Mouse (Mus musculus): ENCODE measurements around the gene Rbm19. TPM values are rescaled to one million over a fixed set of nuclear protein-coding genes. Genes with fewer than 3 reads are reported as not detected.

The Rbm19 gene
- polyA plus RNA-seq, 1 experiment = 24.7 TPM

DNA sequence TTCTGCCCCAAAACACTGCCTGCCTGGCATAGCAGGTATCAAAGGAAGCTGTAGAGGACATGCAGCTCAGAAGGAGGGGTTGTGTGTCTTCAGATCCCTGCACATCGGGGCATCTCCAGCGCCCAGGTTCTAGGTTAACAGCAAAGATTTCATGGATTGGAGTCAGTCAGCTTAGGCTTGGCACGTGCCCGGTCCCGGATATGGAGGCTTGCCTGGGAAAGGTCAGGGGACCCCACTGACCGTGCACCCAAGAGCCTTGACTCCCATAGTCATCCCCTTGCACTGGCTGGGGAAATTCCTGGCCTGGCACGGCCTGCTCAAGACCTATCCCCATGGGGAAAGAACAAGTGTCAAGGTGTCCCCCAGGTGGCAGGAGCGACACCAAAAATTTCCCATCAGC, 59.0 kb downstream of the Rbm19 start:
- peaks cover 29% of the 10 kb centered on the region for H3K4me1 ChIP-seq
- TF ChIP-seq GATA1 (IDR thresholded peaks at IDR 0.05; ENCODE audit: borderline replicate concordance, low read length) (no peak), FLI1 (IDR thresholded peaks at IDR 0.05; ENCODE audit: low read length) (no peak)
- H3K27me3 ChIP-seq (replicated peaks) = peaks cover 8% of the 10 kb centered on the region
- H3K9me3 ChIP-seq = peaks cover 9% of the 10 kb centered on the region
- H3K4me3 ChIP-seq (replicated peaks) = no peak overlapping the region
- peaks cover 47% of the 10 kb centered on the region for H3K36me3 ChIP-seq (replicated peaks; ENCODE audit: low read length)

- H3K4me3 ChIP-seq (replicated peaks) = no peak overlapping the region
- peaks cover 56% of the 10 kb centered on the region for H3K36me3 ChIP-seq (replicated peaks; ENCODE audit: low read length)
- peaks cover 17% of the 10 kb centered on the region for H3K9me3 ChIP-seq
- TF ChIP-seq FLI1 (IDR thresholded peaks at IDR 0.05; ENCODE audit: low read length) (no peak), GATA1 (IDR thresholded peaks at IDR 0.05; ENCODE audit: borderline replicate concordance, low read length) (no peak)
- peaks cover 10% of the 10 kb centered on the region for H3K27me3 ChIP-seq (replicated peaks)
- H3K4me1 ChIP-seq = peaks cover 29% of the 10 kb centered on the region
These were observed 60.2 kb downstream of the Rbm19 start for GRCm38 (mm10) chr5:120176246-120177065.

GRCm38 (mm10) chr5:120177066-120177340, 60.7 kb downstream of the Rbm19 start:
- peaks cover 56% of the 10 kb centered on the region for H3K36me3 ChIP-seq (replicated peaks; ENCODE audit: low read length)
- peaks cover 24% of the 10 kb centered on the region for H3K4me1 ChIP-seq
- H3K4me3 ChIP-seq (replicated peaks) = no peak overlapping the region
- H3K27me3 ChIP-seq (replicated peaks) = peaks cover 10% of the 10 kb centered on the region
- TF ChIP-seq GATA1 (IDR thresholded peaks at IDR 0.05; ENCODE audit: borderline replicate concordance, low read length) (no peak), FLI1 (IDR thresholded peaks at IDR 0.05; ENCODE audit: low read length) (no peak)
- H3K9me3 ChIP-seq = peaks cover 17% of the 10 kb centered on the region

DNA sequence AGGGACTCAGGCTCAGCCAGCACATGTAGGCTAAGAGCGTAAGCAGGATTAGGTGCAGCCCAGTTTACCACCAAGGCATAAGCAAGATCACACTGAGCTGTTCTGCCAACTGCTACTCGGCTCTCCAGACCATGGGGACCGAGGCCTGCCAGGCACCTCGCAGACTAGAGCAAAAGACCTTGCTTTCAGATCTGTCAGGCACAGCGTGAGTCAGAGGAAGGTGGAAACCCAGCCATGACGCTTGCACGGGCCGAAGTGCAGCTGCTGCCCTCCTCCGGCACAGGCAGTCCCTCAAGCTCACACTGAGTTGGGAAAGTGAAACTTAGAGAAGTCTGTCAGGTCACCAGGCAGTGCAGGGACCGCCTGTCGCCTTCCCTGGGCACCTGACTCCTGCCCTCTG, 63.8 kb downstream of the Rbm19 start:
- H3K36me3 ChIP-seq (replicated peaks; ENCODE audit: low read length) = peaks cover 57% of the 10 kb centered on the region
- TF ChIP-seq FLI1 (IDR thresholded peaks at IDR 0.05; ENCODE audit: low read length) (no peak), GATA1 (IDR thresholded peaks at IDR 0.05; ENCODE audit: borderline replicate concordance, low read length) (no peak)
- no peak overlapping the region for H3K4me3 ChIP-seq (replicated peaks)
- H3K9me3 ChIP-seq = peaks cover 17% of the 10 kb centered on the region
- H3K4me1 ChIP-seq = peaks cover 3% of the 10 kb centered on the region; the same call in 1 of the 2 replicates
- peaks cover 2% of the 10 kb centered on the region for H3K27me3 ChIP-seq (replicated peaks)

DNA sequence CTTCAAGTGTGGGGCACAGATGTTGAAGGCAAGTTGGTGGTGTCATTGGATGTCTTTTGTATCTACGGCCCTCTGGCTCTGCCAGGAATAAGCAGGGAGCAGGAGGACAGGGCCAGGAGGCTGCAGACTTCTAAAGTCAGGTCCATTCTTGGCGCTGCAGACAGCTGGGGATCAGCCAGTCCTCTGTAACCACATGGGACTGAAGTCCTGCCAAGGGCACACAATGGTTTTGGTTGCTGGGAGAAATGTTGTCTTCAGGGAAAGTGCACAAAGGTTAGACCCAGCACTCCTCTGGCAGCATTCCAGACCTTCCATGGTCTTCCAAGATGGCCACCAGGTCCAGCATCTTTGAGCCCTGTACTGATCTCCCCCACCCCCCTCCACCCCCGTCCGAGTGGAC, 65.1 kb downstream of the Rbm19 start:
- no peak overlapping the region for H3K4me3 ChIP-seq (replicated peaks)
- peaks cover 17% of the 10 kb centered on the region for H3K9me3 ChIP-seq
- TF ChIP-seq GATA1 (IDR thresholded peaks at IDR 0.05; ENCODE audit: borderline replicate concordance, low read length) (no peak), FLI1 (IDR thresholded peaks at IDR 0.05; ENCODE audit: low read length) (no peak)
- peaks cover 11% of the 10 kb centered on the region for H3K4me1 ChIP-seq
- peaks cover 2% of the 10 kb centered on the region for H3K27me3 ChIP-seq (replicated peaks)
- H3K36me3 ChIP-seq (replicated peaks; ENCODE audit: low read length) = peaks cover 57% of the 10 kb centered on the region

DNA sequence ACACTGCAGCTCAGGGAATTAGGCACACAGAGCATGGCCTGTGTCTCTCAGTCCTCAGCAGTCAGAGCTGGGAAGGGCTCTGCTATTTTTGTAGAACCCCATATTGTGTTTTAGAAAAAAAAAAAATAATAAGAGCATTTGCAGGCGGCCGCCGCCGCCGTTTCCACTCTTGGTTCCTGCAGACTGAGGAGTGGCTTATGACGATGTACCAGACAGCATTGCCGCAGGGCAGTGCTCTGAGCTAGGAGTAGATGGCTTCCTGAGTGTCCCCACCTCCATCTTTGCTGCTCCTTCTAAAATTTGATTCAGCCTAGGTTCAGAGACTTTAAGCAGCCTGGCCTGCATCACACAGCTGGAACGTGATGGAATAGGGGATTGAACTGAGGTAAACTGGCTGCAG, 67.1 kb downstream of the Rbm19 start:
- Histone ChIP-seq H3K9me3 (peaks cover 17% of the 10 kb centered on the region), H3K4me3 (replicated peaks) (no peak overlapping the region), H3K4me1 (peaks cover 11% of the 10 kb centered on the region), H3K36me3 (replicated peaks; ENCODE audit: low read length) (peaks cover 51% of the 10 kb centered on the region), H3K27me3 (replicated peaks) (peaks cover 2% of the 10 kb centered on the region)
- TF ChIP-seq GATA1 (IDR thresholded peaks at IDR 0.05; ENCODE audit: borderline replicate concordance, low read length) (no peak), FLI1 (IDR thresholded peaks at IDR 0.05; ENCODE audit: low read length) (no peak)

- TF ChIP-seq FLI1 (IDR thresholded peaks at IDR 0.05; ENCODE audit: low read length) (no peak), GATA1 (IDR thresholded peaks at IDR 0.05; ENCODE audit: borderline replicate concordance, low read length) (no peak)
These were observed 67.5 kb downstream of the Rbm19 start for GRCm38 (mm10) chr5:120183790-120184189.

GRCm38 (mm10) chr5:120185949-120186348, 69.7 kb downstream of the Rbm19 start:
- peaks cover 34% of the 10 kb centered on the region for H3K36me3 ChIP-seq (replicated peaks; ENCODE audit: low read length)
- peaks cover 8% of the 10 kb centered on the region for H3K4me1 ChIP-seq
- TF ChIP-seq FLI1 (IDR thresholded peaks at IDR 0.05; ENCODE audit: low read length) (no peak), GATA1 (IDR thresholded peaks at IDR 0.05; ENCODE audit: borderline replicate concordance, low read length) (no peak)
- no peak overlapping the region for H3K4me3 ChIP-seq (replicated peaks)
- no peaks in the 10 kb centered on the region for H3K27me3 ChIP-seq (replicated peaks)
- peaks cover under 1% of the 10 kb centered on the region; the same call in 1 of the 2 replicates for H3K9me3 ChIP-seq

More at GRCm38 (mm10) chr5:120183790-120184189, 67.5 kb downstream of the Rbm19 start:
- H3K4me3 ChIP-seq (replicated peaks) = no peak overlapping the region
- H3K4me1 ChIP-seq = peaks cover 11% of the 10 kb centered on the region
- peaks cover 2% of the 10 kb centered on the region for H3K27me3 ChIP-seq (replicated peaks)
- peaks cover 17% of the 10 kb centered on the region for H3K9me3 ChIP-seq
- peaks cover 50% of the 10 kb centered on the region for H3K36me3 ChIP-seq (replicated peaks; ENCODE audit: low read length)

DNA sequence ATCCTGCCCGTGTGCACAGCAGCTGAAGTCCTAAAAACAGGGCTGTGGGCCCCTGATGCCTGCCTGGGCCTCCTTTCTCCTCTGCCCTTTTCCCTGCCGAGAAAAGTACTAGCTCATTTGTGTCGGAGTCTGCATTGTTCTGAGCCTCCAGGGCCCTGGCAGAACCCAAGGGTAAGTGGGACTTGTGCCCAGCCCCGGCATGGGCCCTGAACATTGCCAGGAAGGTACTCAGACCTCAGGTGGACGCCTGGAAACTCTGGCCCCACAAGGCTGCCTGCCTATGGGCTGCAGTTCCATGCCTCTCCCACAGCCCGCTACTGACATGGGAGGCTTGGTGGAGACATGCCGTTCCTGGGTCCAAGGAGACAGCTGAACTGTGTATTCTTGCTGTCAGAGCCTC, 72.3 kb downstream of the Rbm19 start:
- no peak for TF ChIP-seq GATA1 (IDR thresholded peaks at IDR 0.05; ENCODE audit: borderline replicate concordance, low read length)
- TF ChIP-seq FLI1 (IDR thresholded peaks at IDR 0.05; ENCODE audit: low read length) = no peak
- Histone ChIP-seq H3K9me3 (no peaks in the 10 kb centered on the region), H3K27me3 (replicated peaks) (no peaks in the 10 kb centered on the region), H3K36me3 (replicated peaks; ENCODE audit: low read length) (peaks cover 47% of the 10 kb centered on the region), H3K4me1 (peaks cover 10% of the 10 kb centered on the region), H3K4me3 (replicated peaks) (no peak overlapping the region)

GRCm38 (mm10) chr5:120190001-120190582, 73.8 kb downstream of the Rbm19 start:
- no peak overlapping the region for H3K4me3 ChIP-seq (replicated peaks)
- H3K36me3 ChIP-seq (replicated peaks; ENCODE audit: low read length) = peaks cover 50% of the 10 kb centered on the region
- no peaks in the 10 kb centered on the region for H3K9me3 ChIP-seq
- no peak for TF ChIP-seq GATA1 (IDR thresholded peaks at IDR 0.05; ENCODE audit: borderline replicate concordance, low read length)
- no peaks in the 10 kb centered on the region for H3K27me3 ChIP-seq (replicated peaks)
- H3K4me1 ChIP-seq = peaks cover 22% of the 10 kb centered on the region

All from megakaryocyte, embryonic 14.5 days (primary cell).